Mouse (Mus musculus) lung, adult 10 weeks (tissue): ENCODE data around the gene Rragb. TPM values are rescaled to one million over a fixed set of nuclear protein-coding genes. Genes with fewer than 3 reads are reported as not detected.

ENCODE experiments used
- polyA plus RNA-seq: library from polyadenylated mRNA; stranded (reverse); fragments of 350-450 nt; fragmentation: Illumina TruSeq; extraction: RNeasy Lipid Tissue Mini Kit (QIAGEN cat#74804); gene quantifications from one replicate; pipeline ENCODE4 v1.2.3, GENCODE M21; 2014; ENCODE audit warnings: low read depth, low replicate concordance; ENCODE audit not compliant: insufficient read depth

Gene Rragb
- 2.4 TPM for polyA plus RNA-seq

GRCm38 (mm10) chrX:153139734-153140515 is at the start of gene Rragb:
TSS of gene Rragb (plus strand) at chrX:153139981.

DNA sequence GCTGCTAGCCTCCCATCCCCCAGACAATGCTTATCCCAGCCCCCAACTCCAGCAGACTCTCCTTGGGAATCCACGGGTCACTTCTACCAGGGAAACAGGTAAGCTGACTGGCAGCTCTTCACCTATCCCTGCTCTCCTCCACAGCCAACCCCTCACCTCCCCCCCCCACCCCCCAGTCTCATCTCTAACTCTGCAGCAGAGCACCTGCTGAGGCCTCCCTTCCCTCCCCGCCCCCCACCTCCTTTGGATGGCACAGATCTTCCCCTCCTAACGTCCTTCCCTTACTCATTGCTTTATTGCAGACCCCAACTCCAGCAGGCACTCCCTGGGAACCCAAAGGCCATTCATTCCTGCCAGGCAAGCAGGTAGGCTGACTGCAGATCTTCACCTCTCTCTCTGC is 21.3 kb upstream of the Rragb start, which contains the start of gene Foxr2:
Gene Foxr2, plus strand, starts transcription at position 301 of the 400 bp plus-strand sequence.

Other genes starting within 250 kb of the Rragb start
- gene Usp51, start 133.5 kb upstream of the Rragb start, polyA plus RNA-seq, result not detected
- 25.4 TPM for gene Mageh1, start 102.4 kb upstream of the Rragb start, polyA plus RNA-seq
- gene Foxr2, start 21.2 kb upstream of the Rragb start, polyA plus RNA-seq, result not detected
- gene Klf8, start 97.5 kb downstream of the Rragb start, polyA plus RNA-seq, result 0.65 TPM